Comparison of ENCODE assay signal across 8 mouse cellular contexts in genomic region chr12:4232777-4233176, GRCm38 (mm10). TPM values are rescaled to one million over a fixed set of nuclear protein-coding genes. Genes with fewer than 3 reads are reported as not detected.
DNase-seq lines count a peak whose midpoint lies in the region; ATAC-seq and TF ChIP-seq lines count a peak whose summit lies in the region.

No protein-coding gene starts in this region.

- no peak for ATAC-seq in forebrain, postnatal 0 days
- ATAC-seq in forebrain, embryonic 15.5 days (replicated peaks) = no peak
- ATAC-seq in liver, embryonic 13.5 days (ENCODE audit: low read depth) = no peak

- H3K4me1 ChIP-seq in forebrain, embryonic 10.5 days = peaks cover 19% of the 10 kb centered on the region
- peaks cover 3% of the 10 kb centered on the region for H3K4me1 ChIP-seq in forebrain, postnatal 0 days (ENCODE audit: insufficient read depth)
- peaks cover 16% of the 10 kb centered on the region for H3K4me1 ChIP-seq in forebrain, embryonic 15.5 days
- H3K4me1 ChIP-seq in liver, embryonic 13.5 days (replicated peaks) = peaks cover 20% of the 10 kb centered on the region

- no peak for DNase-seq in forebrain, embryonic 10.5 days (ENCODE audit: extremely low spot score, low spot score)
- no peak for DNase-seq in forebrain, postnatal 0 days
- DNase-seq in 3T3-L1 (ENCODE audit: low read depth, low spot score) = peak; percentile 10
- no peak for DNase-seq in liver, embryonic 13.5 days
- DNase-seq in thymus, postnatal 25 days = no peak
- no peak for DNase-seq in ovary, postnatal 36 days (ENCODE audit: low spot score)
- DNase-seq in gastrocnemius, postnatal 4 days (ENCODE audit: low spot score in 2 of 2) = no peak

- H3K9ac ChIP-seq in forebrain, postnatal 0 days = no peak overlapping the region
- H3K9ac ChIP-seq in forebrain, embryonic 15.5 days (replicated peaks) = no peak overlapping the region
- peak overlapping the region; percentile 80 for H3K9ac ChIP-seq in liver, embryonic 13.5 days

- TF ChIP-seq CTCF in forebrain, postnatal 0 days (IDR thresholded peaks at IDR 0.05; ENCODE audit: low read depth) = no peak

- H3K27me3 ChIP-seq in forebrain, embryonic 10.5 days (ENCODE audit: poor library complexity, severe bottlenecking) = no peaks in the 10 kb centered on the region
- no peaks in the 10 kb centered on the region for H3K27me3 ChIP-seq in forebrain, postnatal 0 days (ENCODE audit: insufficient read depth, low read length)
- no peaks in the 10 kb centered on the region for H3K27me3 ChIP-seq in forebrain, embryonic 15.5 days
- H3K27me3 ChIP-seq in liver, embryonic 13.5 days = no peaks in the 10 kb centered on the region

- H3K4me2 ChIP-seq in forebrain, postnatal 0 days (ENCODE audit: low read depth) = no peak overlapping the region
- H3K4me2 ChIP-seq in forebrain, embryonic 15.5 days (replicated peaks) = peak overlapping the region; percentile 77
- H3K4me2 ChIP-seq in liver, embryonic 13.5 days = peak overlapping the region; percentile 80

- no peaks in the 10 kb centered on the region for H3K9me3 ChIP-seq in forebrain, embryonic 10.5 days
- no peaks in the 10 kb centered on the region for H3K9me3 ChIP-seq in forebrain, postnatal 0 days (ENCODE audit: low read length)
- no peaks in the 10 kb centered on the region for H3K9me3 ChIP-seq in forebrain, embryonic 15.5 days
- H3K9me3 ChIP-seq in liver, embryonic 13.5 days (replicated peaks) = no peaks in the 10 kb centered on the region

- peaks cover 47% of the 10 kb centered on the region for H3K36me3 ChIP-seq in forebrain, embryonic 10.5 days (replicated peaks)
- H3K36me3 ChIP-seq in forebrain, postnatal 0 days (ENCODE audit: insufficient read depth) = 0 out of 2 replicates have a peak, but pooled peaks cover under 1% of the 10 kb centered on the region
- H3K36me3 ChIP-seq in forebrain, embryonic 15.5 days = peaks cover 8% of the 10 kb centered on the region
- peaks cover 33% of the 10 kb centered on the region for H3K36me3 ChIP-seq in liver, embryonic 13.5 days

- H3K4me3 ChIP-seq in forebrain, embryonic 10.5 days = peak overlapping the region; percentile 77
- H3K4me3 ChIP-seq in forebrain, postnatal 0 days (ENCODE audit: low read depth, low read length) = no peak overlapping the region
- peak overlapping the region; percentile 62 for H3K4me3 ChIP-seq in forebrain, embryonic 15.5 days
- peak overlapping the region; percentile 83 for H3K4me3 ChIP-seq in liver, embryonic 13.5 days (replicated peaks)

- WGBS in forebrain, embryonic 10.5 days = 70% methylated on average over 4 of the region's 4 CpGs
- WGBS in forebrain, postnatal 0 days = 44% methylated on average over 4 of the region's 4 CpGs
- 48% methylated on average over 4 of the region's 4 CpGs for WGBS in forebrain, embryonic 15.5 days
- WGBS in liver, embryonic 13.5 days (ENCODE audit: insufficient replicate concordance) = 14% methylated on average over 4 of the region's 4 CpGs

- no peak overlapping the region for H3K27ac ChIP-seq in forebrain, embryonic 10.5 days
- H3K27ac ChIP-seq in forebrain, postnatal 0 days (ENCODE audit: low read depth, low read length) = no peak overlapping the region
- no peak overlapping the region for H3K27ac ChIP-seq in forebrain, embryonic 15.5 days (replicated peaks)
- H3K27ac ChIP-seq in liver, embryonic 13.5 days = peak overlapping the region; percentile 5; the same call in 1 of the 2 replicates

RNA-seq across cellular contexts. Expression of gene Ptrhd1, which starts 1.1 kb away (rescaled TPM):
- 6.5 and 6.6 TPM in 2 replicates for polyA plus RNA-seq in forebrain, embryonic 10.5 days (2016; fragmentation: Nextera tagmentation; extraction: Ambion mirVana)
- total RNA-seq in forebrain, postnatal 0 days (2014; rRNA removed) = 5.6 and 8.4 TPM in 2 replicates
- polyA plus RNA-seq in forebrain, postnatal 0 days (2015; fragmentation: Nextera tagmentation; extraction: Ambion mirVana) = 9.0 TPM in 2 replicates
- 5.5 and 5.6 TPM in 2 replicates for polyA plus RNA-seq in forebrain, embryonic 15.5 days (2015; fragmentation: Nextera tagmentation; extraction: Ambion mirVana)
- 3.1 and 3.4 TPM in 2 replicates for polyA plus RNA-seq in liver, embryonic 13.5 days (2015; fragmentation: Nextera tagmentation; extraction: Ambion mirVana)
- total RNA-seq in gastrocnemius, postnatal 4 days (2021) = 1 to 10 TPM; 4.8 to 5.0 TPM

RNA-seq across cellular contexts. Expression of gene Cenpo, which starts 1.3 kb away (rescaled TPM):
- polyA plus RNA-seq in forebrain, embryonic 10.5 days (2016; fragmentation: Nextera tagmentation; extraction: Ambion mirVana) = 20.6 and 22.2 TPM in 2 replicates
- 5.2 and 6.7 TPM in 2 replicates for total RNA-seq in forebrain, postnatal 0 days (2014; rRNA removed)
- polyA plus RNA-seq in forebrain, postnatal 0 days (2015; fragmentation: Nextera tagmentation; extraction: Ambion mirVana) = 4.2 and 4.9 TPM in 2 replicates
- polyA plus RNA-seq in forebrain, embryonic 15.5 days (2015; fragmentation: Nextera tagmentation; extraction: Ambion mirVana) = 9.7 and 11.4 TPM in 2 replicates
- polyA plus RNA-seq in liver, embryonic 13.5 days (2015; fragmentation: Nextera tagmentation; extraction: Ambion mirVana) = 12.6 and 13.8 TPM in 2 replicates
- 1 to 10 TPM; 8.0 to 8.2 TPM for total RNA-seq in gastrocnemius, postnatal 4 days (2021)
